Mouse (Mus musculus) liver, adult 2 months (tissue): ENCODE data around the gene Trarg1.

Source experiments
- CTCF ChIP-seq: fragments of 200-500 bp; IDR thresholded peaks from 2 replicates; pipeline ENCODE4 v1.5.1; 2011; ENCODE audit warnings: low read depth, low read length, control low read depth
- POLR2A ChIP-seq: fragments of 200-500 bp; IDR thresholded peaks from 2 replicates; pipeline ENCODE4 v1.6.1; 2011; ENCODE audit warnings: low read length, control low read depth; ENCODE audit not compliant: insufficient read depth; ENCODE audit errors: extremely low read depth

- TF ChIP-seq CTCF (no peak), POLR2A (no peak)
Observed at GRCm38 (mm10) chr11:76674704-76675103, 4.9 kb upstream of the Trarg1 start.
